Mouse (Mus musculus) small intestine, adult 2 months (tissue): ENCODE measurements around the gene Slc12a7.

Source experiments
- CTCF ChIP-seq: fragments of 200-500 bp; IDR thresholded peaks from 2 replicates; pipeline ENCODE4 v1.5.1; 2012; ENCODE audit warnings: low read depth, mild to moderate bottlenecking, control low read depth, inconsistent platforms, low read length, moderate library complexity, mixed read lengths; ENCODE audit not compliant: insufficient replicate concordance, insufficient read length; ENCODE audit errors: extremely low read depth
- POLR2A ChIP-seq: fragments of 200-500 bp; IDR thresholded peaks from 2 replicates; pipeline ENCODE4 v1.6.1; 2012; ENCODE audit warnings: low read depth, mild to moderate bottlenecking, control low read depth, inconsistent platforms, low read length, moderate library complexity

DNA sequence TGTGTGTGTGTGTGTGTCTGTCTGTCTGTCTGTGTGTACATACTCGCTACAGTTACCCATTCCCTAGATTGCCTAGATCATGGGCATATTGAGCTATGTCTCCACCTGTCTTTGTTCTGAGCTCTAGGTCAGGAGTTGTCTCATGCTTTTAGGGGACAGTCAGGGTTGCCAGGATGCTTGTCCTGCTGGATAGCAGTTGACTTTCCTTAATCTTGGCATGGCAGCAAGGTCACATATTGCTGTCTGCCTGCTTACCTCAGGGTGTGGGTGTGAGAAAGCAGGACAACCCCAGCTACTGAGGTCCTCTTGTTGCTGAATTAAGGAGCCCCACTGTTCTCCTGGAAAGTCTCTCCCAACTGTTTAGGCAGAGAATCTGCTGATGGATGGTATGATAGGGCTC, 1.5 kb downstream of the Slc12a7 start:
- no peak for TF ChIP-seq CTCF
- TF ChIP-seq POLR2A = no peak
